ENCODE assay signal across 14 mouse cellular contexts in the genomic region with DNA sequence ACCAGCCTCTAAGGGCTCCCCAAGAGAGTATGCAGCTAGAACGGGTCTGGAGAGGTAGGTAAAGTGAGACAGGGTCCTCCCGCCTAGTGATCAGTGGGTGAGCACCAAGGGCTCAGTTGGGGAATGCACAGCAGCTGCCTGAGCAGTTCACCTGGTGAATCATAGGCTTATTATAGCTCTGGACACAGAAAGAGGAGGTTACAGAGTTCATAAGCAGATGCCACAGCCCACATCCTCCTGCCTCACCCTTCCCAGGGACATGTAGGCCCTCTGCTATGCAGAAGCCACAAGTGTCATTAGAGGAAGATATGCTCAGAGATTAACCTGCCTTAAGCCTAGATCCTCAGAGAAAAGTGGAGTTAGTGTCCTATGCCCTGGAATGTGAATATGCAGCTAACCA. TPM values are rescaled to one million over a fixed set of nuclear protein-coding genes. Genes with fewer than 3 reads are reported as not detected.
DNase-seq lines count a peak whose midpoint lies in the region; ATAC-seq lines count a peak whose summit lies in the region.
"Had no signal": no experiment of that assay in that cellular context is flagged by ENCODE, and none has a peak within 500 bp of the region (broad histone marks: within the 10 kb centered on the region; RNA-seq: fewer than 3 reads in every experiment).

No protein-coding gene starts in this region.

- H3K4me3 ChIP-seq in forebrain, embryonic 10.5 days: no peak overlapping the region
- H3K4me3 ChIP-seq in forebrain, embryonic 14.5 days (ENCODE audit: low read depth, low read length): no peak overlapping the region
- no peak overlapping the region for H3K4me3 ChIP-seq in neural tube, embryonic 12.5 days
- no peak overlapping the region for H3K4me3 ChIP-seq in hindbrain, embryonic 15.5 days
- H3K4me3 ChIP-seq: left cerebral cortex, adult 2 months had no signal

- ATAC-seq in forebrain, embryonic 14.5 days: no peak
- no peak for ATAC-seq in neural tube, embryonic 12.5 days (ENCODE audit: low FRiP score, low read depth)
- ATAC-seq in hindbrain, embryonic 15.5 days (ENCODE audit: low FRiP score, low read depth): no peak

- no peak for DNase-seq in forebrain, embryonic 10.5 days (ENCODE audit: extremely low spot score, low spot score)
- DNase-seq in forebrain, embryonic 14.5 days (ENCODE audit: low spot score): no peak
- DNase-seq in neural tube, embryonic 10.5 days (ENCODE audit: extremely low spot score, low spot score): no peak
- DNase-seq in retina, postnatal 1 day: no peak
- no peak for DNase-seq in spleen, adult 12 weeks (ENCODE audit: low spot score)
- no peak for DNase-seq in right cerebral cortex, postnatal 14 days
- DNase-seq: gastrocnemius, postnatal 36 days; heart, postnatal 10 days; kidney, postnatal 10 days; lung, postnatal 36 days had no signal

- peaks cover 74% of the 10 kb centered on the region for H3K4me1 ChIP-seq in forebrain, embryonic 10.5 days
- H3K4me1 ChIP-seq in forebrain, embryonic 14.5 days (ENCODE audit: control insufficient read depth, insufficient read depth, low read length): peaks cover 20% of the 10 kb centered on the region
- peaks cover 27% of the 10 kb centered on the region for H3K4me1 ChIP-seq in neural tube, embryonic 12.5 days
- H3K4me1 ChIP-seq in hindbrain, embryonic 15.5 days (replicated peaks): peaks cover 32% of the 10 kb centered on the region

- no peak overlapping the region for H3K9ac ChIP-seq in forebrain, embryonic 14.5 days (ENCODE audit: low read length)
- H3K9ac ChIP-seq in neural tube, embryonic 12.5 days: no peak overlapping the region
- no peak overlapping the region for H3K9ac ChIP-seq in hindbrain, embryonic 15.5 days

- H3K27ac ChIP-seq in forebrain, embryonic 10.5 days: peak overlapping the region; percentile 92
- H3K27ac ChIP-seq in forebrain, embryonic 14.5 days (ENCODE audit: low read depth, low read length): no peak overlapping the region
- H3K27ac ChIP-seq in neural tube, embryonic 12.5 days: no peak overlapping the region
- H3K27ac ChIP-seq in hindbrain, embryonic 15.5 days (replicated peaks): peak overlapping the region; percentile 96

- 74% methylated on average over 2 of the region's 2 CpGs for WGBS in forebrain, embryonic 10.5 days
- 73% methylated on average over 2 of the region's 2 CpGs for WGBS in forebrain, embryonic 14.5 days
- 78% methylated on average over 2 of the region's 2 CpGs for WGBS in neural tube, embryonic 12.5 days
- 72% methylated on average over 2 of the region's 2 CpGs for WGBS in hindbrain, embryonic 15.5 days

- no peaks in the 10 kb centered on the region; the same call in 1 of the 2 replicates for H3K27me3 ChIP-seq in forebrain, embryonic 10.5 days (ENCODE audit: poor library complexity, severe bottlenecking)
- no peaks in the 10 kb centered on the region for H3K27me3 ChIP-seq in forebrain, embryonic 14.5 days (replicated peaks; ENCODE audit: control insufficient read depth, insufficient read depth, low read length)
- H3K27me3 ChIP-seq in neural tube, embryonic 12.5 days (replicated peaks): no peaks in the 10 kb centered on the region
- H3K27me3 ChIP-seq in hindbrain, embryonic 15.5 days: no peaks in the 10 kb centered on the region

- H3K9me3 ChIP-seq in forebrain, embryonic 10.5 days: no peaks in the 10 kb centered on the region
- H3K9me3 ChIP-seq in forebrain, embryonic 14.5 days (replicated peaks; ENCODE audit: control insufficient read depth, low read length): no peaks in the 10 kb centered on the region
- no peaks in the 10 kb centered on the region for H3K9me3 ChIP-seq in neural tube, embryonic 12.5 days
- no peaks in the 10 kb centered on the region for H3K9me3 ChIP-seq in hindbrain, embryonic 15.5 days

- H3K4me2 ChIP-seq in forebrain, embryonic 14.5 days (ENCODE audit: low read length): no peak overlapping the region
- 0 out of 2 replicates have a peak overlapping the region, but pooled peaks have one; percentile 72 for H3K4me2 ChIP-seq in neural tube, embryonic 12.5 days (replicated peaks)
- H3K4me2 ChIP-seq in hindbrain, embryonic 15.5 days: no peak overlapping the region
- H3K4me2 ChIP-seq: liver, embryonic 11.5 days had no signal

- H3K36me3 ChIP-seq in forebrain, embryonic 10.5 days (replicated peaks): peaks cover 6% of the 10 kb centered on the region
- no peaks in the 10 kb centered on the region for H3K36me3 ChIP-seq in forebrain, embryonic 14.5 days (ENCODE audit: control insufficient read depth, insufficient read depth, low read length)
- H3K36me3 ChIP-seq in neural tube, embryonic 12.5 days: no peaks in the 10 kb centered on the region
- H3K36me3 ChIP-seq in hindbrain, embryonic 15.5 days: no peaks in the 10 kb centered on the region

RNA-seq across cellular contexts. Expression of gene Srgap3, which starts 1.4 kb away (rescaled TPM):
- 14.8 and 16.5 TPM in 2 replicates for polyA plus RNA-seq in forebrain, embryonic 10.5 days (2016; fragmentation: Nextera tagmentation; extraction: Ambion mirVana)
- 31.4 and 46.7 TPM in 2 replicates for polyA plus RNA-seq in forebrain, embryonic 14.5 days (2014; fragmentation: Nextera tagmentation; extraction: Ambion mirVana)
- polyA plus RNA-seq in neural tube, embryonic 12.5 days (2016; fragmentation: Nextera tagmentation; extraction: Ambion mirVana): 37.0 and 39.3 TPM in 2 replicates
- 30.5 and 36.8 TPM in 2 replicates for polyA plus RNA-seq in hindbrain, embryonic 15.5 days (2015; fragmentation: Nextera tagmentation; extraction: Ambion mirVana)

Comparison
In these comparisons a context has a peak if more than half of its experiments do, and no peak if none do; other contexts are left out.
1. H3K27ac ChIP-seq: peak in forebrain, embryonic 10.5 days (single experiment) and hindbrain, embryonic 15.5 days (single experiment); none in forebrain, embryonic 14.5 days (single experiment) and neural tube, embryonic 12.5 days (single experiment).